Mouse (Mus musculus) stomach, embryonic 16.5 days (tissue): ENCODE data around the gene Spata2. TPM values are rescaled to one million over a fixed set of nuclear protein-coding genes. Genes with fewer than 3 reads are reported as not detected.

ENCODE experiments used
- ATAC-seq: fragments of 200-750 bp; cut with Nextera tagmentation; 2 replicates; pipeline ENCODE4 v1.8.0; 2017; ENCODE audit warnings: moderate number of reproducible peaks, moderate TSS enrichment; ENCODE audit not compliant: insufficient read depth, low FRiP score
- H3K27ac ChIP-seq: fragments of 300-500 bp; sonication (generic); 2 replicates; pipeline ENCODE4 v1.5.1; 2014; ENCODE audit warnings: low read length
- H3K27me3 ChIP-seq: fragments of 300-500 bp; sonication (generic); 2 replicates; pipeline ENCODE4 v1.6.1; 2014; ENCODE audit warnings: low read length, control low read depth, mixed read lengths; ENCODE audit not compliant: control insufficient read depth, insufficient read depth
- H3K36me3 ChIP-seq: fragments of 300-500 bp; sonication (generic); 2 replicates; pipeline ENCODE4 v1.6.1; 2014; ENCODE audit warnings: low read length; ENCODE audit not compliant: control insufficient read depth, insufficient read depth
- H3K4me1 ChIP-seq: fragments of 300-500 bp; sonication (generic); 2 replicates; pipeline ENCODE4 v1.6.1; 2014; ENCODE audit warnings: low read length, control low read depth, mixed read lengths; ENCODE audit not compliant: control insufficient read depth, insufficient read depth
- H3K4me2 ChIP-seq: fragments of 300-500 bp; sonication (generic); 2 replicates; pipeline ENCODE4 v1.6.1; 2014; ENCODE audit warnings: low read depth, low read length, mixed read lengths
- H3K4me3 ChIP-seq: fragments of 300-500 bp; sonication (generic); replicated peaks from 2 replicates; pipeline ENCODE4 v1.5.1; 2014; ENCODE audit warnings: mild to moderate bottlenecking, low read length
- H3K9ac ChIP-seq: fragments of 300-500 bp; sonication (generic); 2 replicates; pipeline ENCODE4 v1.6.1; 2014; ENCODE audit warnings: low read length
- H3K9me3 ChIP-seq: fragments of 300-500 bp; sonication (generic); replicated peaks from 2 replicates; pipeline ENCODE4 v1.6.1; 2016; ENCODE audit warnings: low read length, control low read depth; ENCODE audit not compliant: control insufficient read depth
- WGBS: fragments of 180-500 bp; shearing (Covaris S2); extraction: QIAGEN DNeasy Blood & Tissue Kit; methylation state at CpG from one replicate; pipeline ENCODE4 v1.1.7; 2014; 5-methylcytosine and 5-hydroxymethylcytosine counted together
- polyA plus RNA-seq: library from polyadenylated mRNA; unstranded; fragments of >200 nt; fragmentation: Nextera tagmentation; extraction: Ambion mirVana; gene quantifications from 2 replicates; pipeline ENCODE4 v1.2.1, GENCODE M21; 2015

Gene Spata2
- polyA plus RNA-seq, 1 experiment from 2014 or later, result 15.9 TPM

DNA sequence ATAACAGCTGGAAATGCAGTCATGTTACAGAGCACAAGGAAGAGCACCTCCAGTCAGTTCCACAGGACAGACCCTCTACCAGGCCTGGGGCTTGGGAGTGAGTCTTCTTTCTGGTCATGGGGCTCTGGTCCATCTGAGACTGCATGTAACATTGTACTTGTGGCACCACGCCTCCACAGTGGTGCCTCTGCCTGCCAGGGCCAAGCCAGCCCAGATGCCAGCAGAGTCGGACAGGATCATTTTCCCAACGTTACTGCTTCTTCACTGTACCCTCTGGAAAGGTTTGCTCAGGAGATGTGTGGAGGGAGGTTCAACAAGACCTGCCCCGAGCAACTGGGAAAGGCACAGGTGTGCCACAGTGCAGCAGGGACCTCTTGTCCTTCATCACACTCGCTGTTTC lies 23.0 kb upstream of the Spata2 start:
- Histone ChIP-seq H3K27ac (no peak overlapping the region), H3K36me3 (peaks cover 29% of the 10 kb centered on the region), H3K9me3 (no peaks in the 10 kb centered on the region), H3K27me3 (no peaks in the 10 kb centered on the region), H3K4me3 (no peak overlapping the region), H3K4me1 (no peaks in the 10 kb centered on the region), H3K4me2 (no peak overlapping the region), H3K9ac (no peak overlapping the region)
- WGBS, result 85% methylated on average over 5 of the region's 5 CpGs
- no peak for ATAC-seq

DNA sequence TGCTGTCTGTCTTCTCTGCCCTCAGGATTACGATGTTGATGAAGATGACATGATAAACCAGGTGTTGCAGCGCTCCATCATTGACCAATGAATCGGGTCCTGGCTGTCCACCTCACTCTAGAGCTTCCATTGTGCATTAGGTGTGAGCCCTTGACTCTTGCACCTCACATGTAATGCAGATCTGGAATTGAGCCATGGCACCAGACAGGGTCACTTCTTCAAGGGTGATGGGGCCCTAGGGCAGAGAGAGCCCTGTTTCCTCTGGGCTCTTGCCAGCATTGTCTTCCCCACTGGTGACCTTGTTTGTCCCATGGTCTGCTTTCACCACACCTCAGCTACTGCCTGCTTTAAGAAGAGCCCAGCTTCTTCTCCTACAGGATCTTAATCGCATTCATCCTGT lies 22.0 kb upstream of the Spata2 start:
- H3K4me2 ChIP-seq, result no peak overlapping the region
- 94% methylated on average over 4 of the region's 4 CpGs for WGBS
- no peak overlapping the region for H3K27ac ChIP-seq
- no peaks in the 10 kb centered on the region for H3K27me3 ChIP-seq
- no peaks in the 10 kb centered on the region for H3K9me3 ChIP-seq
- no peak overlapping the region for H3K4me3 ChIP-seq
- H3K36me3 ChIP-seq, result peaks cover 29% of the 10 kb centered on the region
- no peaks in the 10 kb centered on the region for H3K4me1 ChIP-seq
- no peak overlapping the region for H3K9ac ChIP-seq
- no peak for ATAC-seq

DNA sequence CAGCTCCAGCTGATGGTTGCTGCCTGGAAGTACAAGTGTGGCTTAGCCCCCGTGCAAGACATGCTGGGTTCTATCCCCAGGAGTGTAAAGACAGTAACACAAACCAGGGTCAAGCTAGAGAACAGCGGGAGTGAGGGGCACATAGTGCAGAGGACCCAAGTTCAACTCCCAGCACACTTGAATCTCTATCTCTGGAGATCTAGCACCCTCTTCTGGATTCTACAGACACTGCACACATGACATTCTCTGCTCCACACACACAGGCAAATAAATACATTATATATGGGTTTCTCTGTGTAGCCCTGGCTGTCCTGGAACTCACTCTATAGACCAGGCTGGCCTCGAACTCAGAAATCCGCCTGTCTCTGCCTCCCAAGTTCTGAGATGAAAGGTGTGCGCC lies 20.3 kb upstream of the Spata2 start:
- 89% methylated on average over 5 of the region's 5 CpGs for WGBS
- Histone ChIP-seq H3K36me3 (peaks cover 33% of the 10 kb centered on the region), H3K4me2 (no peak overlapping the region), H3K9me3 (no peaks in the 10 kb centered on the region), H3K4me3 (no peak overlapping the region), H3K4me1 (no peaks in the 10 kb centered on the region), H3K9ac (no peak overlapping the region), H3K27me3 (no peaks in the 10 kb centered on the region), H3K27ac (no peak overlapping the region)
- ATAC-seq, result no peak

DNA sequence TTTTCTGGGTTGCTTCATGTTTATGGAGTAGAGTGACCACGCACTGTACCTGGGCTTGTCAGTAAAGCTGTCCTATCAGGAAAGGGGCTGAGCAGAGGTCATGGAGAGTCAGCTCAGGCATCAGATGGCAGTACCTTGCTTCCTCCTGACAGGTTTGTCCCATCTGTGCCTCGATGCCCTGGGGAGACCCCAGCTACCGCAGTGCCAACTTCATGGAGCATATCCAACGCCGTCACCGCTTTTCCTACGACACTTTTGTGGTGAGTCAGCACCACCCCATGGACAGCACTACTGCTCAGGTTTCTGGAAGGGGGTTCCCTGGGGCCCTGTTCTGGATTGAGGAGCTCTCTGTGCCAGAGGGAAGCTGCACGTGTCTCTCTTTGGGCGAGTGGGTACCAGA lies 19.7 kb upstream of the Spata2 start:
- no peaks in the 10 kb centered on the region for H3K4me1 ChIP-seq
- WGBS, result 96% methylated on average over 9 of the region's 9 CpGs
- H3K9ac ChIP-seq, result no peak overlapping the region
- no peak overlapping the region for H3K4me3 ChIP-seq
- no peak for ATAC-seq
- H3K27me3 ChIP-seq, result no peaks in the 10 kb centered on the region
- no peak overlapping the region for H3K4me2 ChIP-seq
- no peak overlapping the region for H3K27ac ChIP-seq
- peaks cover 33% of the 10 kb centered on the region for H3K36me3 ChIP-seq
- no peaks in the 10 kb centered on the region for H3K9me3 ChIP-seq

DNA sequence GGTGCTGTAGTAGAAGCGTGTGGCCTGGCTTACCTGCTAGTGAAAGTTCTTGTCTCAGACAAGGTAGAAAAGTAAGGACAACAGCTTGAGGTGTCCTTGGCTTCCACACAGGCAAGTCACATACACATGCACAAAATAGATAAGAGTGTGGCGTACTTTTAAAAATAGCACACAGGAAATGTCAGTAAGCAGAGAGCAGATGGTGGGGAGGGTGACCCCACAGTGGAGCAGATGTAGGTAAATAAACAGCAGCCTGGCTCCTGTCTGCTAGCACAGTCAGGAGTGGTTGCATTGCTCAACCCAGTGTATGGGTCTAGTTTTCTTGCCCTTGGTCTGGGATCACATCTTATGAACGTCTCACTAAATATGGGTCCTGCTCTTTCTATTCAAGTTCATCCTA lies 17.8 kb upstream of the Spata2 start:
- no peak overlapping the region for H3K9ac ChIP-seq
- WGBS, result 75% methylated on average over 3 of the region's 3 CpGs
- no peak overlapping the region for H3K4me3 ChIP-seq
- ATAC-seq, result no peak
- no peaks in the 10 kb centered on the region for H3K27me3 ChIP-seq
- H3K4me2 ChIP-seq, result no peak overlapping the region
- peaks cover 11% of the 10 kb centered on the region for H3K4me1 ChIP-seq
- H3K9me3 ChIP-seq, result no peaks in the 10 kb centered on the region
- no peak overlapping the region for H3K27ac ChIP-seq
- H3K36me3 ChIP-seq, result peaks cover 29% of the 10 kb centered on the region

DNA sequence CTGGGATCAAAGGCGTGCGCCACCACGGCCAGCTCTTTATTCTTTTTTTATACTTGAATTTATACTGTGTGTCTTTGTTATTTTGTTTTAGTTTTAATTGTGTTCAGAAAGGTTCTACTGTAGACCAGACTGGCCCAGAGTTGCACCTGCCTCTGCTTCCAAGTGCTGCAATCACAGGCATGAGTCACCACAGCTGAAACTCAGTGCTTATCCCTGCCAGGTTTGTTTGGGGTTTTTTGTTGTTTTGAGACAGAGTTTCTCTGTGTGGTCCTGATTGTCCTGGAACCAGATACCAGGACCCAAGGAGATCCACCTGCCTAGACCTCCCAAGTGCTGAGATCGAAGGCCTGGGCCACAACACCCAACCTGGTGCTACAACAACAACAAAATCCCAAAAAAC lies 15.9 kb upstream of the Spata2 start:
- H3K27me3 ChIP-seq, result no peaks in the 10 kb centered on the region
- H3K9ac ChIP-seq, result no peak overlapping the region
- H3K4me3 ChIP-seq, result no peak overlapping the region
- no peak overlapping the region for H3K4me2 ChIP-seq
- ATAC-seq, result no peak
- 94% methylated on average over 4 of the region's 4 CpGs for WGBS
- H3K9me3 ChIP-seq, result no peaks in the 10 kb centered on the region
- H3K36me3 ChIP-seq, result peaks cover 21% of the 10 kb centered on the region
- peaks cover 26% of the 10 kb centered on the region for H3K4me1 ChIP-seq
- H3K27ac ChIP-seq, result no peak overlapping the region

DNA sequence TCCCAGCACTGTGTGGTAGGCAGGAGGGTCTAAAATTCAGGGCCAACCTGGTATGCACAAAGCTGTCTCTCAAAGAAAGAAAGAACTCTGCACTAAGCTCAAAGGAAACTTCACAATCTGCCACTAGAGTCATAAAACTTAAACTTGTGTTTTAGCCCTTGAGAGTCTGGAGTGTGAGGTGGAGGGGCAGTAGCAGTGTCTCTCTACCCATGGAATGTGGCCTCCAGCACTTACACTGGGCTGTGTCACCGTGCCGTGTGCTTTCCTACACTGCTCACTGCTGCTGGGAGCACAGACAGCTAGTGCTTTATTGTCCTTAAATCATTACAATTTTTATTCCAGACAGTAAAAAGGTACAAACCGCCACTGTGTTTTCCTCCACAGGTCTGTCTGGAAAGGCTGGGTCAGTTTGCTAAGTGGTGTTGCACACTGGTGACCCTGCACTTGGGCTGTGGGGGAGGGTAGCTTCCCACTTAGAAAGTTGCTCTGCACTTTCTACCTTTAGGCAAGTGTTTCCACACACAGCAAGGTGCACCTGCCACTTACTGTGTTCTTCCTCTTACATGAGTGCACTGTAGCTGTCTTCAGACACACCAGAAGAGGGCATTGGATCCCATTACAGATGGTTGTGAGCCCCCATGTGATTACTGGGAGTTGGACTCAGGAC lies 15.2 kb upstream of the Spata2 start:
- WGBS, result 94% methylated on average over 3 of the region's 3 CpGs
- Histone ChIP-seq H3K4me1 (peaks cover 26% of the 10 kb centered on the region), H3K27me3 (no peaks in the 10 kb centered on the region), H3K9me3 (no peaks in the 10 kb centered on the region), H3K9ac (no peak overlapping the region), H3K27ac (no peak overlapping the region), H3K36me3 (peaks cover 18% of the 10 kb centered on the region), H3K4me3 (no peak overlapping the region), H3K4me2 (no peak overlapping the region)
- no peak for ATAC-seq

DNA sequence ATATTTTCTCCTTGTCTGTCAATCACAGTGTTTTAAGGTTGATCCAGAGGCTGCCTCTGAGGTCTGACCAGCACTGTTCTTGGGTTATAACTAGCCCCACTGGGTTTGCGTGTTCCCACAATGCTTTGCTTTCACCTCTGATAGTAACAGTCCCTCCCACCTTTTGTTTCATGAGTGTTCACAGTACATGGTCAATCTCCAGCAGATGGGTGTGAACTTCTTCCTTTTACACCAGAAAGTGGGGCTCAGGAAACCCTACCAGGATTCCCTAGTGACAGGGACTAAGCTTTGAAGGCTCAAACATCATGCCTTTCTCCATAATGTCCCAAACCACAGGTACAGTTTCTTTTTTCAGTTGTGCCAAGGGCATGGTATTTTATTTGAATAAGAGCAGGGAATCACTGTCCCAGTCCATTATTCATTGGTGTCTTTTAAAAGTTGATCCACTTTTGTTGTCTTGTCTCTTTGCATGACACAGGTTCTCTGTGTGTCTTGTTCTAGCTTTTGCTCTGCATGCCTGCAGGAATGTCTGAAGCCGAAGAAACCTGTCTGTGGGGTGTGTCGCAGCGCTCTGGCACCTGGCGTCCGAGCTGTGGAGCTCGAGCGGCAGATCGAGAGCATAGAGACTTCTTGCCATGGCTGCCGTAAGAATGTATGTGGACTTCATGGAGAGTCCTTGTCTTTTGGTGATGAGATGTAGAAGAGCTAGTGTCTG lies 14.0 kb upstream of the Spata2 start:
- Histone ChIP-seq H3K4me3 (no peak overlapping the region), H3K9ac (no peak overlapping the region), H3K27me3 (no peaks in the 10 kb centered on the region), H3K4me2 (no peak overlapping the region), H3K4me1 (peaks cover 26% of the 10 kb centered on the region), H3K27ac (no peak overlapping the region), H3K36me3 (0 out of 2 replicates have a peak, but pooled peaks cover 8% of the 10 kb centered on the region), H3K9me3 (no peaks in the 10 kb centered on the region)
- ATAC-seq, result no peak
- 85% methylated on average over 10 of the region's 10 CpGs for WGBS

DNA sequence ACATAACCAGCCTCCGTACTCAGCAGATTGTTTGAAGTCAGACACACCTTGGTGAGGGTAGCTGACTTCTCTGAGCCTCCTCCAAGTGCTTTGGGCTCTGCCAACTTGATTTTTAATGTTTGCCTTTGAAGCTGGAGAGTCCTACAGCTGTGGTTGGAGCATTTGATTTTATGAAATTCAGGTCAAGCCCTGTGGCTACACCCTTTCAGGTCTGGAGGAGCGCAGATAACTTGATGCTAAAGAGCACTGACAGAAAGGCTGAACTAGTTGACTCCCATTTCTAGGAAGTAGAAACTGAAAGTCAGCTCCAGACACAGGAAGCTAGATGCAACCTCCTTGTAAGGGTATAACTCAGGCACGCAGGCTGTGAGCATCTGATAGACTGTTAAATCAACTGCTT lies 12.4 kb upstream of the Spata2 start:
- Histone ChIP-seq H3K36me3 (0 out of 2 replicates have a peak, but pooled peaks cover 8% of the 10 kb centered on the region), H3K4me2 (peak overlapping the region; percentile 85), H3K27me3 (no peaks in the 10 kb centered on the region), H3K9me3 (no peaks in the 10 kb centered on the region), H3K4me3 (peak overlapping the region; percentile 10; the same call in 1 of the 2 replicates), H3K9ac (peak overlapping the region; percentile 2; the same call in 1 of the 2 replicates), H3K4me1 (peaks cover 26% of the 10 kb centered on the region), H3K27ac (no peak overlapping the region; the same call in 1 of the 2 replicates)
- WGBS, result 60% methylated on average over 3 of the region's 3 CpGs
- ATAC-seq, result no peak
